Mouse (Mus musculus) lung, postnatal 0 days (tissue): ENCODE measurements at regions not wholly inside any gene's neighbourhood (a gene's known extent, or its start where the extent isn't known, plus 50 kb on each side); places are given as distances from the start of the nearest gene placed in this dataset.

Experiments used
- ATAC-seq: fragments of 200-750 bp; cut with Nextera tagmentation; 2 replicates; pipeline ENCODE4 v1.8.0; 2017; ENCODE audit warnings: moderate library complexity
- DNase-seq: peaks from one replicate; pipeline ENCODE4 v3.0.0-alpha.2; 2016; ENCODE audit warnings: low spot score
- H3K27ac ChIP-seq: fragments of 300-500 bp; sonication (generic); 2 replicates; pipeline ENCODE4 v1.5.1; 2014; ENCODE audit warnings: antibody characterized with exemption, mild to moderate bottlenecking, low read length, mixed read lengths
- H3K27me3 ChIP-seq: fragments of 300-500 bp; sonication (generic); replicated peaks from 2 replicates; pipeline ENCODE4 v1.6.1; 2014; ENCODE audit warnings: low read length, mixed read lengths; ENCODE audit not compliant: insufficient read depth
- H3K36me3 ChIP-seq: fragments of 300-500 bp; sonication (generic); 2 replicates; pipeline ENCODE4 v1.6.1; 2014; ENCODE audit warnings: low read length, mixed read lengths; ENCODE audit not compliant: insufficient read depth
- H3K4me1 ChIP-seq: fragments of 300-500 bp; sonication (generic); 2 replicates; pipeline ENCODE4 v1.6.1; 2014; ENCODE audit warnings: antibody characterized with exemption, low read depth, low read length, mixed read lengths; ENCODE audit not compliant: insufficient read depth
- H3K4me2 ChIP-seq: fragments of 300-500 bp; sonication (generic); replicated peaks from 2 replicates; pipeline ENCODE4 v1.6.1; 2014; ENCODE audit warnings: low read depth, mild to moderate bottlenecking, low read length, moderate library complexity, mixed read lengths
- H3K4me3 ChIP-seq: fragments of 300-500 bp; sonication (generic); 2 replicates; pipeline ENCODE4 v1.5.1; 2014; ENCODE audit warnings: low read depth, low read length
- H3K9ac ChIP-seq: fragments of 300-500 bp; sonication (generic); replicated peaks from 2 replicates; pipeline ENCODE4 v1.6.1; 2014; ENCODE audit warnings: low read depth, mild to moderate bottlenecking
- H3K9me3 ChIP-seq: fragments of 300-500 bp; sonication (generic); 2 replicates; pipeline ENCODE4 v1.6.1; 2016; ENCODE audit warnings: low read length, mixed read lengths
- CTCF ChIP-seq: IDR thresholded peaks from 2 replicates; pipeline ENCODE4 v1.5.1; 2016; ENCODE audit warnings: antibody characterized with exemption, mild to moderate bottlenecking
- EP300 ChIP-seq: IDR thresholded peaks from 2 replicates; pipeline ENCODE4 v1.6.1; 2016; ENCODE audit warnings: antibody characterized with exemption, mild to moderate bottlenecking, control low read depth
- WGBS: fragments of 180-500 bp; shearing (Covaris S2); extraction: QIAGEN DNeasy Blood & Tissue Kit; methylation state at CpG from one replicate; pipeline ENCODE4 v1.1.7; 2014; 5-methylcytosine and 5-hydroxymethylcytosine counted together

DNA sequence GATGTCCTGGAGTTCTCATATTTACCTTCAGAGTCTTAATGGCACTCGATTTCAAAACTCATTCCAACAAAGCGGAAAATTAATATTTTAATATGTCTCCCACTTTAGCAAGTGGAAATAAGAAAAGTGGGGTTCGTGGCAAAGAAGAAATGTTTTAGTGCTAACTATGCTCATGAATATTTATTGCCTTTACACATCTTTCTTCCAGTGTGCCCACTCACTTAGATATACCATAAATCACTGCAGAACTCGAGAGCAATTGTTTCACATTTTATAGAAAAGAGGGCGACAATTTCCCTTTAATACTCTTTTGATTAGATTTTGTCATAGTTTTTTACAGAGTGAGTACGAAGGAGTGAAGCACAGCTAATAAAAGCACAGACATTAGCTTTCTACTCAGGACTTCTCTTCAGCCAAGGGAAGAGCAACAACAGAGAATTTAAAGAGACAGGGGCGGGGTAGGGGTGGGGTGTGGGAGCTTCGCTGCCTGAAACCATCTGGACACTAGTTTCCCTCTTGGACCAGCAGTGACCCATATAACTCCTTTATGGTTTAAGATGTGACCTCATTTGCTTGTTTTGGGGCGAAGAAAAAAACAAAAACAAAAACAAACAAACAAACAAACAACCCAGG lies 207.6 kb upstream of the Negr1 start:
- Histone ChIP-seq H3K9ac (no peak overlapping the region), H3K9me3 (no peaks in the 10 kb centered on the region), H3K36me3 (no peaks in the 10 kb centered on the region), H3K27me3 (no peaks in the 10 kb centered on the region), H3K4me3 (no peak overlapping the region), H3K4me1 (no peaks in the 10 kb centered on the region), H3K4me2 (no peak overlapping the region), H3K27ac (no peak overlapping the region)
- 74% methylated on average over 9 of the region's 9 CpGs for WGBS
- DNase-seq: no peak
- no peak for ATAC-seq
- TF ChIP-seq EP300 (no peak), CTCF (no peak)

DNA sequence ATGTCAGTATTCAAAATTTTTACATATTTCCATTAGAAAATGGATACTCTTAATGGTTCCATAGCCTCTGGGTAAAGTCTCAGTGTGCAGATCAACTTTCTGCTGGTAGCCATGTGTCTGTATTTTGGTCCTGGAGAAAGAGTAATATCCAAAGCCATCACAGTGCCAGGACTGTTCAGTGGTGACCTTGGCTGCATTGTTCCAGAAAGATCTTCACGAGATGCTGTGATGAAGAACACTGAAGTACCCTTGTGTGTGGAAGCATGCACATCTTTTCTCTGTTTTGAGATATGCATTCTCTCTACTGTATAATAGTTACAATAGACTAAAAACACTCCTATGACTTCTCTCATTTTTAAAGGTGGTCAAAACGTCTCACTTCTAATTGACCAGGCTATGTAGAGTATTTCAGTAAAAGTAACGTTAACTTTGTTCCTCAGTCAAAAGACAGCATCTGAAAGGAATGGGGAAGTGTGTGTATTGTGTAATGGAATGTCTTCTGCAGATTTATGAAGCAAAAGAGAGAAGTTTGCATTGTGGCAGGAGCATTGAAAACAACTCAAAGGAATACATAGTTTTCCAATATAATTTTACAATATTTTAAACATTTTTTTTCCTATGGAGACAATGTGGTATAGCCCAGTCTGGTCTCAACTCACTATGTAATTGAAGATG lies 192.8 kb upstream of the Negr1 start:
- no peak for DNase-seq
- Histone ChIP-seq H3K9ac (no peak overlapping the region), H3K27me3 (no peaks in the 10 kb centered on the region), H3K4me1 (no peaks in the 10 kb centered on the region), H3K27ac (no peak overlapping the region), H3K9me3 (no peaks in the 10 kb centered on the region), H3K36me3 (no peaks in the 10 kb centered on the region), H3K4me3 (no peak overlapping the region), H3K4me2 (no peak overlapping the region)
- 68% methylated on average over 3 of the region's 3 CpGs for WGBS
- no peak for ATAC-seq
- TF ChIP-seq CTCF (no peak), EP300 (no peak)

DNA sequence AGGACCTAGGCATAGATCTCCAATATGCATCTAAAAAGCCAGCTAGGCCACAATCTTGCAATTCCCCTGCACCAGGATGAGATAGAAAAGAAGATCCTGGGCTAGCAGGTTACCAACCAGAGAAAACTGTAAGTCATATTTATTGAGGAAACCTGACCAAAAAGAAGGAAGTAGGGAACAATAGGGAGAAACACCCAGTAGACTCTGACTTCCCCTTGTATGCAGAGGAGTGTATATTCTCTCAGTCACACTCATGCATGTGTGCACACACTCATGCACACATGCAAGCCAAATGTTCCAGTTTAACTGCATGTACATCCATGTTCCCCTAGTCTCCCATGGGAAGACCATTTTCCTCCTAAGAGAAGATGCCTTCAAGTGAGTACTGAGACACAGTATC lies 184.9 kb upstream of the Negr1 start:
- H3K4me2 ChIP-seq: no peak overlapping the region
- TF ChIP-seq EP300: no peak
- no peak for TF ChIP-seq CTCF
- H3K4me1 ChIP-seq: no peaks in the 10 kb centered on the region
- ATAC-seq (no peak), DNase-seq (no peak)
- no peaks in the 10 kb centered on the region for H3K27me3 ChIP-seq
- no peak overlapping the region for H3K9ac ChIP-seq
- H3K4me3 ChIP-seq: no peak overlapping the region
- no peaks in the 10 kb centered on the region for H3K9me3 ChIP-seq
- H3K27ac ChIP-seq: no peak overlapping the region
- no peaks in the 10 kb centered on the region for H3K36me3 ChIP-seq

DNA sequence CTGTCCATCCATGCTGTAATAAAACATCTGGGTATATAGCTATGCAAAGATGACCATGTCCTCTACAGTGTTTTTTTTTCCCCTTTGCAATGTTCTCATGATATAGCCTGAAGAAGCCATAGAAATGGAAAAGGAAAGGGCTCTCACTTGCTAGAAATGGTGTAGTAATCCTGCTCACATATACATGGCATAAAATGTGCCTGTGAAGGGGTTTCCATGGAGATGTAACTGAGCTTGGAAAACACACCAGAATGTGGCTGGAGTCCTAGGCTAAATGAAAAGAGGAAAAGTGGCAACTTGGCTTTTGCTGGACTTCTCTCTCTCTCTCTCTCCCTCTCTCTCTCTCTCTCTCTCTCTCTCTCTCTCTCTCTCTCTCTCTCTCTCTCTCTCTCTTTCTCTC lies 178.7 kb upstream of the Negr1 start:
- Histone ChIP-seq H3K4me1 (no peaks in the 10 kb centered on the region), H3K36me3 (no peaks in the 10 kb centered on the region), H3K9me3 (no peaks in the 10 kb centered on the region), H3K27ac (no peak overlapping the region), H3K4me2 (no peak overlapping the region), H3K9ac (no peak overlapping the region), H3K27me3 (no peaks in the 10 kb centered on the region), H3K4me3 (no peak overlapping the region)
- ATAC-seq (no peak), DNase-seq (no peak)
- TF ChIP-seq CTCF: no peak
- TF ChIP-seq EP300: no peak

DNA sequence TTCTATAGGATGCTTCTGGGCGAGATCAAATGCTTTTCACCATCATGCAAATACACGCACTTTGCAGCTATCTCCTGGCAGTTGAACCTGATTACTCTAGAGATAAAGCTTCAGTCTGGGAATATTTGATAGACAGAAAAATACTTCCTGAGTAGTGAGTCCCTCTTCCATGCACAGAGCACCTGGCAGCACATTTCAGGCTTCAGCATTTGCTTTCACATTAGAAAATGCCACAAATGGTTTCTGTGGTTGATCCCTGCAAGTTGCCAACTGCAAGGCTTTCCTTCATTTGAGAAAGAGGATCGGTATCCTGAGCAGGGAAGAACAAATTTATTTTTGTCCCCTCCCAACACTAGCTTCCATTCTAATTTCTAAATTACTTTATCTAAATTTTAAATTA lies 155.5 kb upstream of the Negr1 start:
- Histone ChIP-seq H3K9me3 (no peaks in the 10 kb centered on the region), H3K36me3 (no peaks in the 10 kb centered on the region), H3K4me3 (no peak overlapping the region), H3K4me1 (no peaks in the 10 kb centered on the region), H3K9ac (no peak overlapping the region), H3K4me2 (no peak overlapping the region), H3K27me3 (no peaks in the 10 kb centered on the region), H3K27ac (no peak overlapping the region)
- 76% methylated on average over 3 of the region's 3 CpGs for WGBS
- TF ChIP-seq CTCF (no peak), EP300 (no peak)
- no peak for ATAC-seq
- DNase-seq: no peak

DNA sequence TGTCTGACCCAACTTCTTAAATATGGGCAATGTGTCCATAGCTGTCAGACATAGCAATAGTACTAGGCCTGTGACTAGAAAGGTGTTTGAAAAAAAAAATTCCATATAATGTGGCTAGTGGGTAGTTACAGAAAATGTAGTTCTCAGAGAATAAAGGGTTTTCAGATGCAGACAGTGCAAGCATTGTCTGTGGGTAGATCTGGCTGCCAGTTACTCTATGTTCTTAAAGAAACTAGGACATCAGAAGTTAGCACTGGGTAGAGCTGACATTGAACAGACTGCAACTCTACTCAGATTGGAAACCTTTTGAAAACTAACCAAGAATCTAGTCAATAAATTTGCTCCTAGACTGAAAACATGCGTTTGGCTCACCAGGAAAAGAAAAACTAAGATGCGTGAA lies 154.5 kb upstream of the Negr1 start:
- H3K9ac ChIP-seq: no peak overlapping the region
- no peak overlapping the region for H3K4me2 ChIP-seq
- ATAC-seq (no peak), DNase-seq (no peak)
- H3K36me3 ChIP-seq: no peaks in the 10 kb centered on the region
- H3K4me3 ChIP-seq: no peak overlapping the region
- TF ChIP-seq CTCF: no peak
- TF ChIP-seq EP300: no peak
- no peak overlapping the region for H3K27ac ChIP-seq
- 89% methylated on average over 2 of the region's 2 CpGs for whole genome bisulfite sequencing
- H3K27me3 ChIP-seq: no peaks in the 10 kb centered on the region
- H3K4me1 ChIP-seq: no peaks in the 10 kb centered on the region
- no peaks in the 10 kb centered on the region for H3K9me3 ChIP-seq

DNA sequence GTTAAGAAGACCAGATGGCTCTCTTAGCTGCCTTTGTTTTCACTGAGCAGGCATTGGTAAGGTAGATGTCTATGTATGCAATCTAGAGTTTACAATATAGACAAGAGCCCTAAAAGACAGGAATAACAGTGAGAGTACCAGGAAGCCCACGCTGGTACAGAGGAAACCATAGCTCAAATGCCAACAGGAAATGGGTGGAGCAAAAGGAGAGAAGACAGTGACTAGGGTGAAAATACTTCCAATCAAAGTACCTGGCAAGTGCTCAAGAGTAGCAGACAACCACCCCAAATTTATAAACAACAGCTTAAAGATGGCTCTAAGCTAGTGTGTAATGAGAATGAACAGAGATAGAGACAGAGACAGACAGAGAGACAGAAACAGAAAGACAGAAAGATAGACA lies 151.5 kb upstream of the Negr1 start:
- H3K27ac ChIP-seq: no peak overlapping the region
- H3K4me3 ChIP-seq: no peak overlapping the region
- ATAC-seq (no peak), DNase-seq (no peak)
- H3K36me3 ChIP-seq: no peaks in the 10 kb centered on the region
- H3K4me2 ChIP-seq: no peak overlapping the region
- no peaks in the 10 kb centered on the region for H3K9me3 ChIP-seq
- WGBS: 11% methylated on average over 1 of the region's 1 CpGs
- no peaks in the 10 kb centered on the region for H3K4me1 ChIP-seq
- H3K9ac ChIP-seq: no peak overlapping the region
- no peaks in the 10 kb centered on the region for H3K27me3 ChIP-seq
- no peak for TF ChIP-seq CTCF
- TF ChIP-seq EP300: no peak
